Mouse (Mus musculus) right cerebral cortex, postnatal 14 days (tissue): ENCODE results near the gene Adamtsl3.

Experiments used
- DNase-seq: peaks from one replicate; pipeline ENCODE4 v3.0.0; 2022

Adamtsl3 gene

GRCm38 (mm10) chr7:82335211-82336121 lies at the start of gene Adamtsl3:
TSS of gene Adamtsl3 (plus strand) at chr7:82335694.
- DNase-seq: peak; percentile 15

GRCm38 (mm10) chr7:82287242-82287641 lies 48.3 kb upstream of the Adamtsl3 start:
- no peak for DNase-seq

GRCm38 (mm10) chr7:82293441-82293840 lies 42.1 kb upstream of the Adamtsl3 start:
- DNase-seq: no peak

DNA sequence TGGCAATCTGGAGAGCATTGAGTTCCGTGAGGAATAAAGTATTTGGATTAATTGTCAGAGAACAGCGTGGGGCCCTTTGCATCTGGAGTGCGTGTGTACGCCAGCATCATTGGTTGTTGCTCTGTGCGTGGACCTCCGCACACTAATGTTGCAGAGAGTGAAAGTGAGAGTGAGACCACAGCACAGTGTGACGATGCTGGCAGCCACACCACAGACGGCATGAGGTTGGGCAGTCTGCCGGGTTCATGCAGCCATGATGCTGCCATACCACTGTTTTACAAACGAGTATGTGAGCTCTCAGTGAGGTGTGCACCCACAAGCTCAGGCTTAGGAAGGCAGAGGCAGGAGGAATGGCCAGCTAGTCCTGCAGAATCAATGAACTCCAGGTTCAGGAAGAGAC lies 41.4 kb upstream of the Adamtsl3 start:
- DNase-seq: no peak

DNA sequence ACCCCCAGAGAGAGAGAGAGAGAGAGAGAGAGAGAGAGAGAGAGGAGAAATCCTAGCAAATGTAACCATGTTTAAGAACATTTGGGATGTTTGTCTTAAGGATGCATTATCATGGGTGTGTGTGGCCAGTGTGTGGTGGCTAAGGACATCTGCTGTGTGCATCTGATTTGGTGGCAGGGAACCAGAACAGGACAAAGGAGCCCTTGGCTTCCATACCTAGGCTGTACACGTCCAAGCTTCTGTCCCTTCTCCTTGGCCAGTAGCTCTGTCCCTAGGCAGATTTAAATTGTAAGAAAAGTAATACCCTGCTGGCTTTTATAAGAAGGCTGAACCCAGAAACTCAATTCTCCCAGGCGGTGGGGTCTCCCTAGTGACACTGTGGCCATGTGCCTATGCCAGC lies 40.9 kb upstream of the Adamtsl3 start:
- DNase-seq: no peak

DNA sequence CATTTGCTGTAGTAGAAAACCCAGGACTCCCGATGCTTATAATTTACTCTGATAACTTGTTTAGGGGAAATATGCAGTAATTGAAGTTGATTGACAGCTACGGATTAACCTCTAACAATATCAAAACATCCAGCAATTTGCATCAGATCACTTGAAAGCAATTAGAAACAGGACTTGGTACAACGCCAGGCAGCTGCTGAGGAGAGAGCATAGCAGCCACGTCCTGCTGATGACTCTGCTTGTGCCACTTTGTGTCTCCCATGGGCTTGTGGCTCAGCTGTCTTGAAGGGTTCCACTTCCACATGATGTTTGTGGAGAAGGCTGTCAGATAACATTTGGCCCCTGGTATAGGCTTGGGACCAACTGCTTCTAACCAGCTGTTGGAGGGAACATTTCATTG lies 27.1 kb upstream of the Adamtsl3 start:
- no peak for DNase-seq

- DNase-seq: no peak
These were observed 17.0 kb upstream of the Adamtsl3 start for GRCm38 (mm10) chr7:82318515-82318914.

GRCm38 (mm10) chr7:82326616-82327015 lies 8.9 kb upstream of the Adamtsl3 start:
- DNase-seq: no peak

GRCm38 (mm10) chr7:82327201-82327600 lies 8.3 kb upstream of the Adamtsl3 start:
- DNase-seq: no peak

DNA sequence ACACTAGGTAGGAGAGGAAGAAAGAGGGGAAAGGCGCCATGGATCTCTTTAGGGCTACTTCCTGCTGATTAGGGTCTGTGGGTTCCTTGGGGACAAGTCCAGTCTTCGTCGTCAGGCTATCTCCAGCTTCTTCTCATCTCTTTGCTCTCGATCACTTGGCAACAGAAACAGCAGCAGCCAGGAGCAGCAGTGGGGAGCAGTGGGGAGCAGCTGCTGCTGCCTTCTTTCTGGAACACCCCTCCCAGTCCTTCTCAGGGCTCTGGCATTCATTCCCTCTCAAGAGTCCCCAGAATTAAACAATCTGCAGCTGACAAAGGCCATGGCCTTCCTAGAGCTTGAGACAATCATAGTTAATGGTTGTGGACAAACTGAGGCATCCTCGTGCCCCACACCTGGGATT lies 7.6 kb upstream of the Adamtsl3 start:
- DNase-seq: no peak

- DNase-seq: no peak
These were observed 5.7 kb upstream of the Adamtsl3 start for GRCm38 (mm10) chr7:82329831-82330230.

DNA sequence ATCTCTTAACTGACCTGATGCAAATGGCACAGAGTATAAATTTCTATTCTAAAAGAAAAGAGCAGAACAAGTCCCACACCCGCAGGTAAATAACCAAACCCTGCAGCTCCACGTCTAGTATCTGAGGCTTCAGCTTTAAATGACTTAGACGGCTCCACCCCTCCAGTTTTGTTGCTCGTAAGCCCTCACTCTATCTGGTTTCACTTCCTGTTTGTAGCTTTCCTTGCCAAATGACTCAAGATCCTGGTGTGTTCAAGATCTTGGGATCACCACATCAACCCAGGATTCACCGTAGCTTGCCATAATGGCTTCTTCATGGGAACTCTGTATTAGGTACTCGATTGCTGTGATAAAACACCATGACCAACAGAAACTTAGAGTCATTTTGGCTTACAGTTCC lies 4.6 kb upstream of the Adamtsl3 start:
- no peak for DNase-seq

DNA sequence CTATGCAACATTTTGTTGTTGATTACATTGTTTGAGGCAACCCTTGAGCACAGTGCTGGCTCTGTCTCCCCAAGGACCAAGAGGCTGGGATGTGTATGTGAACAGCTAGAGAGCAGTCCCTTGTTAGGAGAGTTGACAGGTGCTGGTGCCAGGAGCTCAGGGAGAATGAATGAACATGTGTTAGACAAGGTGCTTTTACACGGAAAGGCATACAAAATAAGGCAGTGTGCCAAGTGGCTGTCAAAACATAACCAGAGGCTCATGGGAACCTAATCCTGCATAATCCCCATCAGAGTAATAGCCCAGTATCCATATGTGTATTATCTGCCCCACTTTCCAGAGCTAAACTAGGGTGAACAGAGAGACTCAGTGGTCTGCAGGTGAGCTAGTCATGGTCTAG lies 1.5 kb upstream of the Adamtsl3 start:
- no peak for DNase-seq

GRCm38 (mm10) chr7:82336132-82336531 lies 638 bp downstream of the Adamtsl3 start:
- DNase-seq: peak; percentile 18

DNA sequence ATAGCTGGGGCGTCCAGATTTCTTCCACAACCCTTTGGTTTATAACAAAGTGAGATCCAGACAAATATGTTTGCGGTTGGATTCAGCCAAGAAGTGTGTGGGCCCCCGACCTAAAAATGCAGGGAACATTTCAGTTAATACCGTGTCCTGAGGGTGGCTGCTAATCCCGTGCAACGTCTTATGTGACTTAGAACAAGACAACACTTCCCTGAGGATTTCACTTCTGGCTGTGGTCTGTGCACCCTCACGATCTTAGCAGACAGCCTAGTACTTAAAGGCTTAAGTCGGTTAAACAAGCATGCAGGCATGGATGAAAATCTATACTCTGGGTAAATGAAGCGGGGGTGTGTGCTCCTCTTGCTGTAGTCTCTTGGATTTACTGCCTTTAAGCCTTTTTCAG lies 2.6 kb downstream of the Adamtsl3 start:
- no peak for DNase-seq

DNA sequence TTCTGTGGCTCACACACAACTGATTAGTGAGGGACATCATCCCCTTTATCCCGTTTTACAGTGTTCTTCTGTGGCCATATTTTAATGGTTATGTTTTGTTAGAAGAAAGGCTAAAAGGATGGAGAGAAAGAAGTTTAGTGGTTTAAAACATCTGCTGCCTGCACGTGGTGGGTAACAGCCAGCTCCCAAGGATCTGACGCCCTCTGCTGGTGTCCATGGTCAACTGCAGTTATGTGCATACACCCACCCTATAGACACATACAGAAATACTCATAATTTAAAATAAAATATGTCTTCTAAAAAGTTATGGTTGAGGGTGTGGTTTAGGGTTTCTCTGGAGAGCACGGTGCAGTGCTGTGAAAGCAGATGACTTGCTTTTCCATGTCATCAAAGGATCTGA lies 3.0 kb downstream of the Adamtsl3 start:
- DNase-seq: no peak

GRCm38 (mm10) chr7:82339214-82339613 lies 3.7 kb downstream of the Adamtsl3 start:
- DNase-seq: peak; percentile 9

DNA sequence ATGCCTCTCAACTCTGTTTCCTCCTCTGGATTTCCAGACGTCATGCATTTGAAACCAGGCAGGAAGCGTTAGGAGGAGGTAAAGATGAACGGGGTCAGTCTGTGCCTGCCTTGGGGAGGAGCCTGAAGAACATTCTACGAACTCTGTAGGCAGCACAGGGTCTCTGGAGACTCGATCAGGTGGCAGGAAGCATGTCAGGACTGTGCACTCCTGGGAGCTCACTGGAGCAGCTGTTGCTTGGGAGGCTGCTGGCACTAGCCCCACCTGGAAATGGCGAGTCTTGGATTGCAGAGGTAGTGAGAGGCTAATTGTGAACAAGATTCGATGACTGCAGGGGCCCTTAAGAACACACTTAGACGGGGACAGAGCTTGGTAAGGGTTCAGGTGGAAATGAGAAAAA lies 6.0 kb downstream of the Adamtsl3 start:
- DNase-seq: no peak

DNA sequence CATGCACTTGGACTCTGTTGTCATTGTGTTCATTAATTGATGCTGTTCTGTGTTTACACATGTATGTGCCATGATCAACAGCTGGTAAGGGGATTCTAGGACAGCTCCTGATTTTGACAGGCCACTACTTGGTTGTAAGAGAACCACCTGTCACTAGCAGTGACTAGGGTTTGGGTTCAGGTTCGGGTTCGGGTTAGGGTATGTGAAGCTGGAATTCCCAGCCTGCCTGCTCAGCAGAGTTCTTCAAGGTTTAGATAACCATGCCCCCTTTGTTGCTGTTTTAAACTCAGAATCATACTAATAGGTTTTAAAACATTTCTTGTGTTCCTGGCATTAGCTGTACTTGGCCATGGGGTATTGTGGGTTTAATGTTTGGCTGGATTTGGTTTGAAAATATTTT lies 11.2 kb downstream of the Adamtsl3 start:
- no peak for DNase-seq

DNA sequence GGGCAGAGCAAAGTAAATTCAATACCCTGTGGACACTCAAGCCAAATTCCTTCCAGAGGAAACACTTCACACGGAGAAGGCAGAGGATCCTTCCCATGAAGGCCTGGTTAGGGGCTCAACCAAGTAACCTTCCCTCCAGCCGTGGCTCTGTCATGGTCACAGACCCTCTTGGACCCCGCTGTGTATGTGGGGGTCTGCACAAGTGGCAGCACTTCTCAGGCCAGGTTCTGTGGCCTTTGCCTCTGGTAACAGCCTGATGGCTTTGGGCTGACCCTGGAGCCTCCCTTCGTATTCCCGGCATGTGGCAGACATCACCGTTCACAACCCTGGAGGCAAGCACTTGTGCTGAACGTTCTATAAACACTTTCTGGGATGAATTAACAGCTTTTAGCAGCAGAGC lies 14.3 kb downstream of the Adamtsl3 start:
- no peak for DNase-seq

DNA sequence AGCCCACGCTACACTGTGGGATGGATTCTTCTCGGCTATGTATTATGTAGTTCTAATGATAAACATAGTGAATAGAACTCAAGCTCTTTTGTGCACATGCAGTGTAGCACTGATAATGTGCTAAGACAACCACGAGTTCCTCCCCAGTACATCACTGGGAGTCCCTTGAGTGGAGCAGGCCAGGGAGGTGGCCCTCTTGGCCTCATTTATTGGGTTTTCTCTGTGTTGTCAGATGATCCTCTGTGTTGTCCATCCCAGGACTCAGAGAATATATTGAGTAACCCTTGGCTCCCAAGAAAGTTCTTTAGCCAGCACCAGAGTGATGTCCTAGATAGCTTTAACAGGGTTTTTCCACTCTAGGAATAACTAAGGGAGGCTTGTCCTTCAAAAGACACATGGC lies 14.9 kb downstream of the Adamtsl3 start:
- DNase-seq: no peak

GRCm38 (mm10) chr7:82359146-82359545 lies 23.7 kb downstream of the Adamtsl3 start:
- no peak for DNase-seq

DNA sequence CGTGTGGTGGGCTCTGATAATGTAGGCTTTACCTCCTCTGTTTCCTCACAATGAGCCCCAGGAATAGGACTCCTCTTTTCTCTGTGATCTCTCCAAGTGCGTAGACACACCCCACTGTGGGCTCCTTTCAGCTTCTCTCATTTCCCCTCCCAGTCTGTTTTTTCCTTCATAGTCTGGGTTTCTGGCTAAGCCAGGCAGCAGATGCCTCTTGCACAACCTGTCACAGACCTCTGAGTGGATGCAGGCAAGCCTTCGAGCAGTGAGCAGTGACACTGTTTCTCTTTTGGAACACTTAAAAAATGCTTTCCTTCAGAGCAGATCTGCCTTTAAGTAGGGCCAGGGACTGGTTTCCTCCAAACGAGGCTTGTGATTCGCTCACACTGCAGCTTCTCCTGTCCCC lies 24.2 kb downstream of the Adamtsl3 start:
- no peak for DNase-seq

- no peak for DNase-seq
These were observed 24.7 kb downstream of the Adamtsl3 start for GRCm38 (mm10) chr7:82360186-82360585.

DNA sequence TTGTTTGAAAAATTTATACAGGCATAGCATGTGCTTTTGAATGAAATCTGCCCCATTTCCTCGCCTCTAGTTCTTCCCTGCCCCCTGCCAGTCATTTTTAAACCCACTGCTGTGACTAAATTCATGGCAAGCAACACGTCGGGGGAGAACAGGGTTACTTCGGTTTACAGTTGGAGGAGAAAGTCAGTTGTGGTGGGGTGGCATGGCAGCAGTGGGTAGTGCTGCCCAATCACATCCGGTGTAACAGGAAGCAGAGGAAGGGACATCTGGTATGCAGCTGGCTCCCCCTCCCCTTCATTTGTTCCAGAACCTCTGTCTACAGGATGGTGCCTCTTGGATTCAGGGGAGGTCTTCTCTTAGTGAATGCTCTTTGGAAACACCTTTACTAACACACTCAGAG lies 25.6 kb downstream of the Adamtsl3 start:
- no peak for DNase-seq
